Mouse (Mus musculus) adrenal gland, postnatal 4 days (tissue): ENCODE measurements around the gene BC049715. TPM values are rescaled to one million over a fixed set of nuclear protein-coding genes. Genes with fewer than 3 reads are reported as not detected.

Source experiments
- microRNA-seq: library from miRNA; unstranded; fragments of <30 nt; microRNA quantifications from one replicate; pipeline ENCODE4 v1.2.0, GENCODE M21; 2021
- total RNA-seq, 2 experiments: library from RNA; stranded (reverse); gene quantifications; 2 replicates each; pipeline ENCODE4 v1.2.3; 2021

Gene BC049715
- total RNA-seq, 2 experiments from 2014 or later = 0.85 to 1.2 TPM

Small RNA genes within 50 kb of the gene (microRNA-seq; reads per million reads assigned to microRNA genes)
- gene Gm44364 = 1.1 reads per million

Other genes with a start within 250 kb of the BC049715 start
- 10 to 100 TPM; 36.6 to 51.5 TPM for gene Plbd1, start 165.7 kb upstream of the BC049715 start, total RNA-seq
- gene Gucy2c, start 45.9 kb upstream of the BC049715 start, total RNA-seq = under 1 TPM; 0.11 to 0.17 TPM
- gene Hist4h4, start 23.2 kb upstream of the BC049715 start, total RNA-seq = 10 to 100 TPM; 48.0 to 48.6 TPM
- gene H2afj, start 19.4 kb upstream of the BC049715 start, total RNA-seq = 10 to 100 TPM; 91.9 to 95.8 TPM
- 100 to 1,000 TPM; 110 to 116 TPM for gene Wbp11, start 607 bp downstream of the BC049715 start, total RNA-seq
- gene Smco3, start 7.8 kb downstream of the BC049715 start, total RNA-seq = 1 to 10 TPM; 1.1 to 1.3 TPM
- 10 to 100 TPM; 10.4 to 11.1 TPM for gene Art4, start 30.1 kb downstream of the BC049715 start, total RNA-seq
- gene Mgp, start 48.2 kb downstream of the BC049715 start, total RNA-seq = 100 to 1,000 TPM; 174 to 199 TPM
- 10 to 100 TPM in 1 of 2 experiments, under 1 TPM in 1; 0.40 to 13.6 TPM for gene Erp27, start 94.6 kb downstream of the BC049715 start, total RNA-seq
- not detected for gene Pde6h, start 96.2 kb downstream of the BC049715 start, total RNA-seq
- gene Arhgdib, start 114.3 kb downstream of the BC049715 start, total RNA-seq = 10 to 100 TPM; 32.3 to 39.8 TPM